Mouse (Mus musculus): ENCODE measurements around the gene Mta3.
A peak's percentile ranks its signal among the peaks of the same experiment; 100 is the strongest.

Gene Mta3

GRCm38 (mm10) chr17:83810285-83810684, 104.3 kb downstream of the Mta3 start:
- no peak for DNase-seq (ENCODE audit: low spot score)

GRCm38 (mm10) chr17:83812200-83812944, 106.4 kb downstream of the Mta3 start:
- peak; percentile 89 for DNase-seq (ENCODE audit: low spot score)

GRCm38 (mm10) chr17:83813050-83813449, 107.1 kb downstream of the Mta3 start:
- no peak for DNase-seq (ENCODE audit: low spot score)

GRCm38 (mm10) chr17:83816996-83817395, 111.0 kb downstream of the Mta3 start:
- DNase-seq (ENCODE audit: low spot score), result no peak

- no peak for DNase-seq (ENCODE audit: low spot score)
These were observed 113.5 kb downstream of the Mta3 start for GRCm38 (mm10) chr17:83819503-83819902.

- no peak for DNase-seq (ENCODE audit: low spot score)
These were observed 114.7 kb downstream of the Mta3 start for GRCm38 (mm10) chr17:83820701-83821100.

- no peak for DNase-seq (ENCODE audit: low spot score)
These were observed 115.9 kb downstream of the Mta3 start for GRCm38 (mm10) chr17:83821876-83822275.

- no peak for DNase-seq (ENCODE audit: low spot score)
These were observed 117.9 kb downstream of the Mta3 start for GRCm38 (mm10) chr17:83823835-83824234.

GRCm38 (mm10) chr17:83829356-83829755, 123.4 kb downstream of the Mta3 start:
- DNase-seq (ENCODE audit: low spot score), result no peak

- DNase-seq (ENCODE audit: low spot score), result peak; percentile 66
These were observed 124.8 kb downstream of the Mta3 start for GRCm38 (mm10) chr17:83830616-83831292.

- DNase-seq (ENCODE audit: low spot score), result peak; percentile 69
These were observed 128.2 kb downstream of the Mta3 start for GRCm38 (mm10) chr17:83834120-83834519.

- DNase-seq (ENCODE audit: low spot score), result no peak
These were observed 130.1 kb downstream of the Mta3 start for GRCm38 (mm10) chr17:83836048-83836447.

- DNase-seq (ENCODE audit: low spot score), result no peak
These were observed 131.8 kb downstream of the Mta3 start for GRCm38 (mm10) chr17:83837659-83838190.

- DNase-seq (ENCODE audit: low spot score), result no peak
These were observed 133.2 kb downstream of the Mta3 start for GRCm38 (mm10) chr17:83839132-83839531.

- no peak for DNase-seq (ENCODE audit: low spot score)
These were observed 135.0 kb downstream of the Mta3 start for GRCm38 (mm10) chr17:83841011-83841410.

- DNase-seq (ENCODE audit: low spot score), result no peak
These were observed 137.8 kb downstream of the Mta3 start for GRCm38 (mm10) chr17:83843780-83844179.

- DNase-seq (ENCODE audit: low spot score), result no peak
These were observed 139.6 kb downstream of the Mta3 start for GRCm38 (mm10) chr17:83845538-83845937.

- no peak for DNase-seq (ENCODE audit: low spot score)
These were observed 140.5 kb downstream of the Mta3 start for GRCm38 (mm10) chr17:83846301-83847021.

GRCm38 (mm10) chr17:83847100-83847499, 141.1 kb downstream of the Mta3 start:
- no peak for DNase-seq (ENCODE audit: low spot score)

- no peak for DNase-seq (ENCODE audit: low spot score)
These were observed 141.9 kb downstream of the Mta3 start, which contains the start of gene Haao for GRCm38 (mm10) chr17:83847815-83848214. Haao (minus strand) TSS chr17:83847963.

GRCm38 (mm10) chr17:83848482-83848881, 142.5 kb downstream of the Mta3 start:
- DNase-seq (ENCODE audit: low spot score), result no peak

- DNase-seq (ENCODE audit: low spot score), result no peak
These were observed 143.2 kb downstream of the Mta3 start for GRCm38 (mm10) chr17:83849081-83849675.

Measured in adipocyte (in vitro differentiated cells).